Mouse (Mus musculus) heart, adult 2 months (tissue): ENCODE results near the gene Zfhx3. TPM values are rescaled to one million over a fixed set of nuclear protein-coding genes. Genes with fewer than 3 reads are reported as not detected.

ENCODE experiments used
- DNase-seq, 2 experiments: peaks; one replicate each; pipeline ENCODE4 v3.0.0; 2021
- H3K27ac ChIP-seq: fragments of 200-600 bp; 2 replicates; pipeline ENCODE4 v1.8.1; 2022
- H3K27me3 ChIP-seq: fragments of 200-500 bp; 2 replicates; pipeline ENCODE4 v1.6.1; 2012; ENCODE audit warnings: mild to moderate bottlenecking, low read length, inconsistent platforms, mixed read lengths; ENCODE audit not compliant: control insufficient read depth, insufficient read depth
- H3K36me3 ChIP-seq: fragments of 200-500 bp; 2 replicates; pipeline ENCODE4 v1.6.1; 2012; ENCODE audit warnings: low read length, inconsistent platforms; ENCODE audit not compliant: control insufficient read depth, insufficient read depth
- H3K4me1 ChIP-seq: fragments of 200-500 bp; 2 replicates; pipeline ENCODE4 v1.6.1; 2011; ENCODE audit warnings: low read length; ENCODE audit not compliant: control insufficient read depth, insufficient read depth
- H3K4me3 ChIP-seq: fragments of 200-600 bp; 2 replicates; pipeline ENCODE4 v1.8.1; 2022
- H3K79me2 ChIP-seq: fragments of 200-500 bp; replicated peaks from 2 replicates; pipeline ENCODE4 v1.6.1; 2012; ENCODE audit warnings: mild to moderate bottlenecking, inconsistent platforms, low read length, moderate library complexity, mixed read lengths; ENCODE audit not compliant: control insufficient read depth, insufficient read depth
- H3K9ac ChIP-seq: fragments of 200-500 bp; 2 replicates; pipeline ENCODE4 v1.6.1; 2012; ENCODE audit warnings: low read depth, mild to moderate bottlenecking, control low read depth, inconsistent platforms, low read length, mixed read lengths
- CTCF ChIP-seq: fragments of 200-600 bp; IDR thresholded peaks from 2 replicates; pipeline ENCODE4 v1.8.1; 2022; ENCODE audit warnings: antibody characterized with exemption, mild to moderate bottlenecking, moderate library complexity
- EP300 ChIP-seq: fragments of 200-500 bp; IDR thresholded peaks from 2 replicates; pipeline ENCODE4 v1.6.1; 2011; ENCODE audit warnings: low read depth, low read length, control low read depth; ENCODE audit not compliant: insufficient read depth
- POLR2A ChIP-seq: fragments of 200-500 bp; IDR thresholded peaks from 2 replicates; pipeline ENCODE4 v1.6.1; 2011; ENCODE audit warnings: mild to moderate bottlenecking, low read depth, low read length, control low read depth; ENCODE audit not compliant: insufficient read depth
- WGBS: fragments of 180-500 bp; shearing (Covaris S2); methylation state at CpG from one replicate; pipeline ENCODE4 v1.1.7; 2018; 5-methylcytosine and 5-hydroxymethylcytosine counted together
- intact Hi-C: fragments of 180-260 bp; cut with DNase I; formaldehyde crosslinking; loops from one replicate; pipeline ENCODE4 v1.15.1; 2025
- polyA plus RNA-seq: library from polyadenylated mRNA; depleted of rRNA; stranded (reverse); fragments of >200 nt; gene quantifications from 2 replicates; pipeline ENCODE4 v1.2.3, GENCODE M21; 2012
- total RNA-seq, 2 experiments: library from RNA; stranded (reverse); gene quantifications; 2 replicates each; pipeline ENCODE4 v1.2.3; 2021

Gene Zfhx3
- total and polyA plus RNA-seq, 3 experiments = 1.8 to 8.3 (median 6.9) TPM

- H3K79me2 ChIP-seq = no peaks in the 10 kb centered on the region
- no peak overlapping the region for H3K27ac ChIP-seq
- H3K9ac ChIP-seq = no peak overlapping the region
- intact Hi-C loops = no loop called here
- no peaks in the 10 kb centered on the region for H3K36me3 ChIP-seq
- no peak for DNase-seq
- TF ChIP-seq EP300 (no peak), CTCF (no peak), POLR2A (no peak)
- H3K4me3 ChIP-seq = no peak overlapping the region
- WGBS = 85% methylated on average over 8 of the region's 8 CpGs
- no peaks in the 10 kb centered on the region for H3K27me3 ChIP-seq
- H3K4me1 ChIP-seq = no peaks in the 10 kb centered on the region
These were observed 995.5 kb downstream of the Zfhx3 start for GRCm38 (mm10) chr8:108937904-108938455.

- Histone ChIP-seq H3K4me3 (no peak overlapping the region), H3K27ac (no peak overlapping the region), H3K36me3 (no peaks in the 10 kb centered on the region), H3K27me3 (no peaks in the 10 kb centered on the region), H3K4me1 (no peaks in the 10 kb centered on the region), H3K79me2 (no peaks in the 10 kb centered on the region), H3K9ac (no peak overlapping the region)
- intact Hi-C loops = no loop called here
- TF ChIP-seq POLR2A (no peak), CTCF (no peak), EP300 (no peak)
- no peak for DNase-seq
- WGBS = 92% methylated on average over 8 of the region's 8 CpGs
These were observed 1000.2 kb downstream of the Zfhx3 start for GRCm38 (mm10) chr8:108942686-108943085.

GRCm38 (mm10) chr8:108943132-108943531 lies 1000.7 kb downstream of the Zfhx3 start:
- intact Hi-C loops = no loop called here
- Histone ChIP-seq H3K4me1 (no peaks in the 10 kb centered on the region), H3K9ac (no peak overlapping the region), H3K36me3 (no peaks in the 10 kb centered on the region), H3K79me2 (no peaks in the 10 kb centered on the region), H3K27ac (no peak overlapping the region), H3K27me3 (no peaks in the 10 kb centered on the region), H3K4me3 (no peak overlapping the region)
- TF ChIP-seq POLR2A (no peak), EP300 (no peak), CTCF (no peak)
- no peak for DNase-seq
- WGBS = 84% methylated on average over 11 of the region's 11 CpGs

GRCm38 (mm10) chr8:108944312-108944711 lies 1001.9 kb downstream of the Zfhx3 start:
- Histone ChIP-seq H3K27ac (no peak overlapping the region), H3K36me3 (no peaks in the 10 kb centered on the region), H3K4me1 (no peaks in the 10 kb centered on the region), H3K4me3 (no peak overlapping the region), H3K27me3 (no peaks in the 10 kb centered on the region), H3K9ac (no peak overlapping the region), H3K79me2 (no peaks in the 10 kb centered on the region)
- TF ChIP-seq EP300 (no peak), POLR2A (no peak), CTCF (no peak)
- WGBS = 90% methylated on average over 13 of the region's 13 CpGs
- intact Hi-C loops = no loop called here
- DNase-seq = no peak

- H3K4me1 ChIP-seq = no peaks in the 10 kb centered on the region
- H3K9ac ChIP-seq = no peak overlapping the region
- no peaks in the 10 kb centered on the region for H3K27me3 ChIP-seq
- 97% methylated on average over 21 of the region's 21 CpGs for WGBS
- H3K4me3 ChIP-seq = no peak overlapping the region
- H3K79me2 ChIP-seq = no peaks in the 10 kb centered on the region
- H3K27ac ChIP-seq = no peak overlapping the region
- no peaks in the 10 kb centered on the region for H3K36me3 ChIP-seq
- DNase-seq = no peak
- intact Hi-C loops = no loop called here
- TF ChIP-seq POLR2A (no peak), EP300 (no peak), CTCF (no peak)
These were observed 1007.9 kb downstream of the Zfhx3 start for GRCm38 (mm10) chr8:108950311-108950710.

DNA sequence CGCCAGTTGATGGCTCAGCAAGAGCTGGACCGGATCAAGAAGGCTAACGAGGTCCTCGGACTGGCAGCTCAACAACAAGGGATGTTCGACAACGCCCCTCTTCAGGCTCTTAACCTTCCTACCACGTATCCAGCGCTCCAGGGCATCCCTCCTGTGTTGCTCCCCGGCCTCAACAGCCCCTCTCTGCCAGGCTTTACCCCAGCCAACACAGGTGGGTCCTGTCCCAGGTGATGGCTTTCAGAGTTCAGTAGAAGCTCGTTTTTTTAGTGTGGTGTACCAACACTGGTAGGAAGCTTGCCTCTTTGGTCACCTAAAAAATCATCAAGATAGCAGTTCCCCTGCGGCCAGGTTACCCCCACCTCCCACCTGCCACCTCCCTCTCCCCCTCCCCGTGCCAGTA lies 1009.1 kb downstream of the Zfhx3 start:
- Histone ChIP-seq H3K9ac (no peak overlapping the region), H3K36me3 (no peaks in the 10 kb centered on the region), H3K27ac (no peak overlapping the region), H3K79me2 (no peaks in the 10 kb centered on the region), H3K4me1 (no peaks in the 10 kb centered on the region), H3K27me3 (peaks cover 2% of the 10 kb centered on the region; the same call in 1 of the 2 replicates), H3K4me3 (no peak overlapping the region)
- WGBS = 96% methylated on average over 12 of the region's 12 CpGs
- intact Hi-C loops = no loop called here
- TF ChIP-seq EP300 (no peak), CTCF (no peak), POLR2A (no peak)
- DNase-seq = no peak
